Mouse (Mus musculus): Measurements from ENCODE around the gene P2rx5. TPM values are rescaled to one million over a fixed set of nuclear protein-coding genes. Genes with fewer than 3 reads are reported as not detected.
A peak's percentile ranks its signal among the peaks of the same experiment; 100 is the strongest.

The P2rx5 gene
- total and polyA plus RNA-seq, 3 experiments = 0.21 to 0.83 (median 0.40) TPM

DNA sequence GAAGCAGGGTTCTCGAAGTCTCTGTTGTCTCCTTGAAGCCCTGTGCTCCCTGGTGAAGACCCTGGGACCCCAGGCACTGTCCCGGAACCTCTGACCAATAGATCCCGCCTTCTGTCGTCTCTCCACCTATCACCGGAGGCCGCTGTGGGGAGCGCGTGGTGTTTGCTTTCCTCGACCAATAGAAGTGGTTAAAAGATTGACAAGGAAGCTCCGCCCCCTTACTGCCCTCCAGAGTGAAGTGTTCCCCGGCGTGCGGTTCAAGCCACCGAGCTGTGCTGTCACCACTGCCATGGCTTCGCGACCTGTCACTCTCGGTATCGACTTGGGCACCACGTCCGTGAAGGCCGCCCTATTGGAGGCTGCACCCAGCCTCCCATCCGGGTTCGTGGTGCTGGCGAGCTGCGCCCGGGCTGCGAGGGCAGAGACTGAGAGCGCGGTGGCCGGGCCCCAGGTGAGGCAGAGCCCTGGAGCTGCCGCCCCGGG, 39.0 kb downstream of the P2rx5 start, which contains the start of gene Shpk (continued):
- TF ChIP-seq POLR2A (IDR thresholded peaks at IDR 0.05; ENCODE audit: low read depth, low read length) (peak; percentile 65), CHD2 (IDR thresholded peaks at IDR 0.05; ENCODE audit: low read length) (peak; percentile 68; the same call in 1 of the 2 replicates), POLR2AphosphoS2 (IDR thresholded peaks at IDR 0.05; ENCODE audit: low read depth, low read length) (no peak), ZKSCAN1 (IDR thresholded peaks at IDR 0.05; ENCODE audit: borderline replicate concordance, low read depth, low read length) (no peak)

DNA sequence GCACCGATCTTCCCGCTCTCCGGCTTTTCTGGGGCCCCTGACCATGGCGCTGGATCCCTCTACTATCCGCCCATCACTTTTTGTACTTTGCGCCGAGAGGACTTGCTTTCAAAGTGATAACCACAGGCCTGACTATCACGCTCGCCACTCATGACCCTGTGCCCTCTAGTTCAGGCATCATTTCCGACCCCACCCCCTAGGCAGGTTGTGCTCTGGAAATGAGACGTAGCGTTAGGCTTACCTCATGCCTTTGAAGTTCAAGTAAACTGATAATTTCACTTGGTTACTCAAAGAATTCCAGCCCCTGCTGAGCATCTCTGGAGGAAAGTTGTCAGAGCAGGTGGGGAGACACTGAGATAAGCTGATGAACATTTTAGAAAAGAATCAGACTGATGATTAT, 39.7 kb downstream of the P2rx5 start:
- H3K36me3 ChIP-seq (replicated peaks in 1 of 2; ENCODE audit: control insufficient read depth in 1 of 2, insufficient read depth in 1 of 2, low read length in 1 of 2) = peaks cover 0 to 7% of the 10 kb centered on the region in 2 experiments
- dilution Hi-C loops (cut with MboI; ENCODE audit: extremely low pct_ligation_motif_present, extremely low pct_unique_long_range_greater_than_20kb, low sequenced_read_pairs) = no loop called here
- no peak overlapping the region for H3K27ac ChIP-seq (ENCODE audit: insufficient read depth, low read depth)
- peak overlapping the region; percentile 90 for H3K4me2 ChIP-seq (ENCODE audit: insufficient read depth, low read depth, poor library complexity, severe bottlenecking)
- H3K9ac ChIP-seq (ENCODE audit: insufficient read depth, low read depth) = peak overlapping the region; percentile 68
- H3K79me2 ChIP-seq (replicated peaks; ENCODE audit: control insufficient read depth, extremely low read depth, insufficient read depth, poor library complexity, severe bottlenecking) = no peaks in the 10 kb centered on the region
- H3K4me1 ChIP-seq (ENCODE audit: control insufficient read depth in 1 of 2, insufficient read depth in 2 of 2) = peaks cover 6 to 25% of the 10 kb centered on the region in 2 experiments; a peak in 3 of 4 replicates
- peak; percentile 44 for DNase-seq (ENCODE audit: extremely low read depth)
- no peak for TF ChIP-seq CTCF (conservative IDR thresholded peaks at IDR 0.05 in 1 of 2, IDR thresholded peaks at IDR 0.05 in 1 of 2; ENCODE audit: low read depth in 2 of 2, low read length in 2 of 2)
- no peak for TF ChIP-seq ELF1 (IDR thresholded peaks at IDR 0.05; ENCODE audit: low read depth, low read length)
- TF ChIP-seq NRF1 (IDR thresholded peaks at IDR 0.05; ENCODE audit: low read depth, low read length) = no peak
- TF ChIP-seq ETS1 (conservative IDR thresholded peaks at IDR 0.05; ENCODE audit: low read depth, low read length) = 0 out of 2 replicates have a peak, but pooled peaks have one; percentile 13
- no peak for TF ChIP-seq EP300 (IDR thresholded peaks at IDR 0.05; ENCODE audit: low read length)
- TF ChIP-seq SIN3A (IDR thresholded peaks at IDR 0.05; ENCODE audit: low read length) = no peak
- TF ChIP-seq CHD1 (IDR thresholded peaks at IDR 0.05; ENCODE audit: low read depth, low read length) = no peak
- TF ChIP-seq BHLHE40 (IDR thresholded peaks at IDR 0.05; ENCODE audit: low read depth, low read length) = peak; percentile 61
- no peak for TF ChIP-seq ZKSCAN1 (IDR thresholded peaks at IDR 0.05; ENCODE audit: borderline replicate concordance, low read depth, low read length)
- no peak for TF ChIP-seq MAFK (IDR thresholded peaks at IDR 0.05; ENCODE audit: insufficient replicate concordance, low read length)
- TF ChIP-seq ZNF384 (IDR thresholded peaks at IDR 0.05; ENCODE audit: low read depth, low read length) = no peak
- no peak for TF ChIP-seq MXI1 (IDR thresholded peaks at IDR 0.05; ENCODE audit: low read depth, low read length)
- TF ChIP-seq E2F4 (IDR thresholded peaks at IDR 0.05; ENCODE audit: insufficient replicate concordance, low read depth, low read length) = no peak
- H3K4me3 ChIP-seq (replicated peaks in 1 of 3; ENCODE audit: low read depth in 2 of 3, low read length in 2 of 3, poor library complexity in 1 of 3) = peak overlapping the region; percentile 70 to 91 (median 79)
- in situ Hi-C loops (cut with MboI; ENCODE audit: low pct_ligation_motif_present, low pct_unique_long_range_greater_than_20kb, low sequenced_read_pairs) = no loop called here
- H3K9me3 ChIP-seq (replicated peaks; ENCODE audit: low read length) = no peaks in the 10 kb centered on the region
- H3K27me3 ChIP-seq (replicated peaks) = peaks cover 2% of the 10 kb centered on the region

DNA sequence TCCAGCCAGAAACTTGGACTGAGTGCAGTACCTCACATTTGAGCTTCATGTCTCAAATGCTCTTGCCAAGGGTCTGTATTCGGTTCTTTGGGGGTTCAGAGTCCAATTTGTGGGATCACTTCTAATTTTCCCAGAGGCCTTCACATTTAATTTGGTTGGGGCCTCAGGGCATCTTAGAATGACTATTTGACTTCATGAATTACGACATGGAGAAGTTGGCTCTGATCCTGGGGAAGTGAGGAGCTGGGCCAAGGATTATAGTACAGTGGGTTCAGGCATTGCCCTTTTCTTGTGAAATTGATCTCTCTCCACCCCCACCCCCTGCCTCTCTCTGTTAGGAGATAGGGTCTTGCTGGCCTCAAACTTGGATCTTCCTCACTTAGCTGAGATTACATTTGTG, 40.8 kb downstream of the P2rx5 start:
- no peaks in the 10 kb centered on the region for H3K36me3 ChIP-seq (replicated peaks in 1 of 2; ENCODE audit: control insufficient read depth in 1 of 2, insufficient read depth in 1 of 2, low read length in 1 of 2)
- in situ Hi-C loops (cut with MboI; ENCODE audit: low pct_ligation_motif_present, low pct_unique_long_range_greater_than_20kb, low sequenced_read_pairs) (no loop called here), dilution Hi-C loops (cut with MboI; ENCODE audit: extremely low pct_ligation_motif_present, extremely low pct_unique_long_range_greater_than_20kb, low sequenced_read_pairs) (no loop called here)
- no peak overlapping the region for H3K4me2 ChIP-seq (ENCODE audit: insufficient read depth, low read depth, poor library complexity, severe bottlenecking)
- peaks cover 6 to 25% of the 10 kb centered on the region in 2 experiments; a peak in 3 of 4 replicates for H3K4me1 ChIP-seq (ENCODE audit: control insufficient read depth in 1 of 2, insufficient read depth in 2 of 2)
- no peak overlapping the region for H3K27ac ChIP-seq (ENCODE audit: insufficient read depth, low read depth)
- H3K79me2 ChIP-seq (replicated peaks; ENCODE audit: control insufficient read depth, extremely low read depth, insufficient read depth, poor library complexity, severe bottlenecking) = no peaks in the 10 kb centered on the region
- H3K27me3 ChIP-seq (replicated peaks) = peaks cover 2% of the 10 kb centered on the region
- H3K4me3 ChIP-seq (replicated peaks in 1 of 3; ENCODE audit: low read depth in 2 of 3, low read length in 2 of 3, poor library complexity in 1 of 3) = no peak overlapping the region
- H3K9me3 ChIP-seq (replicated peaks; ENCODE audit: low read length) = no peaks in the 10 kb centered on the region
- DNase-seq (ENCODE audit: extremely low read depth) = no peak
- TF ChIP-seq GABPA (IDR thresholded peaks at IDR 0.05; ENCODE audit: insufficient replicate concordance, low read depth, low read length) (no peak), POLR2A (IDR thresholded peaks at IDR 0.05; ENCODE audit: low read depth, low read length) (no peak), SIN3A (IDR thresholded peaks at IDR 0.05; ENCODE audit: low read length) (no peak), JUND (conservative IDR thresholded peaks at IDR 0.05; ENCODE audit: low read depth, low read length) (no peak), EP300 (IDR thresholded peaks at IDR 0.05; ENCODE audit: low read length) (no peak), RAD21 (IDR thresholded peaks at IDR 0.05; ENCODE audit: low read depth, low read length) (no peak)
- H3K9ac ChIP-seq (ENCODE audit: insufficient read depth, low read depth) = no peak overlapping the region

All from CH12.LX (cell line).